Mouse (Mus musculus) thymus, postnatal 36 days (tissue): ENCODE measurements around the gene Col24a1.

Experiments
- DNase-seq, 2 experiments: peaks; one replicate each; pipeline ENCODE4 v3.0.0; 2022; ENCODE audit warnings: mixed read lengths in 2 of 2

Col24a1 gene

DNA sequence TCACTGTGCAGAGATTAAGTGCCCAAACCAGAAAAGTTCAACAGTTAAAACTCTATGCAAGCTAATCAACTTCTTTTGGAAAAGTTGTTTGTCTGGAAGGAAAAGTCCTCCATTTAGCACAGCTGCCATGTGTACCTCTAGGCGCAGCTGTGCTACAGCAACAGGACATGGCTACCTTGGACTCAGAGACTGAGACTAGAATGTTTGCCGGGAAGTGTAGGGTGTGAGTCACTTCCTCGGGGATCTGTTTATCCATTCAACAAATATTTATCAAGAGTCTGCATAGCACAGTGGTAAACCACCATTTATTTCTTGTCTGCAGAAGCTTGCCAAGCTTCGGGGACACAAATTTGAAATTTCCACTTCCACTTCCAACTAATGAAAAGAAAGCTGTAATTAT lies 178.8 kb downstream of the Col24a1 start:
- DNase-seq = no peak

DNA sequence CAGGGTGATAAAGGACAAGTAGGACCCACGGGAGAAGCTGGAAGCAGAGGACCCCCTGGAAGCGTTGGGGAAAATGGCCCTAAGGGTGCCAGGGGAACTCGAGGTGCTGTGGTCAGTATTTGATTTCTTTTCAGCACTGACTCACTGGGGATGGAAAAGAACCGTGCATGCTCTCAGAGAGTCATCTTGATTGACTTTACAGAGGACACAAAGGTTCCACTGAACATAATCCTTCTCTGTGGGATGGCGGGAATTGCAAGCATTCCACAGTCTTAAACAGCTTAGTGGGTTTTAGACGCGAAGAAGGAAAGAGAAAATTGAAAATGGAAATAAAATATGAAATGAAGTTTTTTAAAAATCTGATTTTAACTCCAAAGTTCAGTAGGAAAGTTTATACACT lies 181.9 kb downstream of the Col24a1 start:
- DNase-seq = no peak

DNA sequence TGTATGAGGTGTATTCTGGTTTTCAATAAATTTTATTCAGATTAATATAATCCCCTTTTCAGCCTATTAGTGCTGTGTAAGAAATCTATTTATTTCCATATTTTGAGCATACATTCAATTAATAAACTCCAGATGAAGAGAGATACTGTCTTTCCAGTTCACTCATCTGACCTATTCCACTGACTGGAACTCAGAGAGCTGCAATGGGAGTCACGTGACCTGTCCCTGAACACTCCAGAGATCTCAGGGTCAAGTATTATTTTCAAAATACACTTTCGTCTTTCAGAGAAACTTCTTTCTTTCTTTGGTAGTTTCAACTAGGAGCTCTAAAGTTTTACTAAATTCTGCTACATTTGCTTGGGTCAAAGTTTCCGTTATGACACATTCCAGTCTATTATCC lies 184.4 kb downstream of the Col24a1 start:
- DNase-seq = no peak

DNA sequence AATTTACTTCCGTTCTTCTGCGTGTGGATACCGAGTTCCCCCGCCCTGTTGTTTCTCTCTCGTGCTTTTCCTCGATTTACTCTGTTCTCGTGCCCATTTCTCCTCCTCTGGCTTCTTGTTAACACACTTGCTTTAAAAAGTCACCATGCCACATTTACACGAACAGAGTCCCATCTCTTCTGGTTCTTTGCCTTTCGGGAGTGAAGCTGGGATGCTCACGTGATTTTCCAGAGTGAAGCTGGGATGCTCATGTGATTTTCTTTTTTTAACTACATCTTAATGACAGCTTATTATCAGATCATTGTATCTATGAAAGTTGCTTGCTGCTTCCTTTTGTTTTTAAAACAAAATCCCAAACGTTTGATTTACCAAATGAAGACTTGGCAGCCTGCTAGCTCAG lies 184.8 kb downstream of the Col24a1 start:
- DNase-seq = no peak

DNA sequence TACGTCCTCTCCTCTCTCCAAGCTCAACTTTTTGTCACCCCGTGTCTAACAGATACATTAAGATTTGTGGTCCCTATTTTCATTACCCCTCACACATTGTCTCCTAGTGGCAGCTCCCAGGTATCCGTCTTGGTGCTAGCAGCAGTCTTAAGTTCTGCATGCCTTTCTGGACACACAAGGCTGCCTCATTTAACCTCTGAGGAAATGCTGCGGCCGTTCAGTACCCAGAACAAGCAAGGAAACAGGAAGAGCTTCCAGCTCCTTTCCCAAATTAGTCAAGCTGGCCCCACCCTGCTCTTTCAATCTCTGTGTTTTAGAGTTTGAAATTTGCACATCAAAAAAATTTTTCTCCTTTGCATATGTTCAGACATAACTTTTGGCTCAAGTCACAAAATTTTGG lies 186.2 kb downstream of the Col24a1 start:
- DNase-seq = no peak

DNA sequence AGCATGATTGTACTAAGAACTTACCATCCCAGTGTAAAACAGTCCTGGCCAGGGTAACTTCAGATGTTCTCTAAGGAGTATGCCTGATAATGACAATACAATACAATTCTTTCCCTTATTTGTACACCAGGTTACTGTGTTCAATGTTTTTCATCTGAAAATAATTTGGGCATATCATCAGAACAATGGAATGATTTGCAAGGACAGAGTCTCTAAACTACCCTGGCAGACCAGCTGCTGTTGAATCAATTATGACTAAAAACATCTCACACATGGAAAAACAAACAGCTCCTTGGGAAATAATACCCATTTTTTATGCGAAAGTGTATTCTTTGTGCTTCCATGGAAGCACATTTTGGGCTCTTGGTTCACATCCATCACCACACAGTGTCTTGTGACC lies 198.0 kb downstream of the Col24a1 start:
- no peak for DNase-seq

DNA sequence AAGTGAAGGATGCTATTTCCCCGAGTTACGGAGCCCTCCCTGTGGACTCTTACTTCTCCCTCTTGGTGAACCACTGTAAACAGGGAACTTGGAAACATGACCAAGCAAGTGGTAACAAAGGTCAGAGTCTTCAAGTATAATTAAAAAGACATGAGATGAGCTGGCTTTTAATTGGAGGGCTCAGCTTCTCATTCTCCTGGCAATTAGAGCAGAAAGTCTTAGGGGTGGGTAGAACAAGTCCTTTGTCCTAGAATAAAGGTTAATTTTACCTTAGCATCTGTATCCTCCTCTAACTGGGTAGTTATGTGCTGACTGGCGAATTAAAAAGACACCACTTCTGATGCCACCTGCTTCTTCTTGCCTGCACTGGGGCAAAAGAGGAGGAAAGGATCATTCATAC lies 199.1 kb downstream of the Col24a1 start:
- DNase-seq = no peak

DNA sequence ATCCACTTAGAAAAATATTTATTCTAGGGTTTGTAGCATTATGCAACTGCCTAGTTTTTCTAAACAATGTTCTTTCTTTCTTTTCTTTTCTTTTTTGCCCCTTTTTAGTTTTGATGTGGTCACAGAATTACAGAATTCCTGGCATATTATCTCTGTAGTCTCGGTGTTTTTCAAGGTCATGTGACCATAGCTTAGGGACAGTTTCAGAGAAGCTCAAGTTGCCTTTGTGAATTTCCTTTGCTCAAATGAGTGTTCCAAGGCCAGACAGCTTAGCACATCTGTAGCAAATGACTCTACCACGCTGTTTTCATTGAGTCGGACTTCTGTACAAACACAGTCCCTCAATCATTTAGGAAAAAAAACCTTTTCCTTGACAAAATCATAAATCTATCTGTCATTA lies 205.9 kb downstream of the Col24a1 start:
- no peak for DNase-seq

DNA sequence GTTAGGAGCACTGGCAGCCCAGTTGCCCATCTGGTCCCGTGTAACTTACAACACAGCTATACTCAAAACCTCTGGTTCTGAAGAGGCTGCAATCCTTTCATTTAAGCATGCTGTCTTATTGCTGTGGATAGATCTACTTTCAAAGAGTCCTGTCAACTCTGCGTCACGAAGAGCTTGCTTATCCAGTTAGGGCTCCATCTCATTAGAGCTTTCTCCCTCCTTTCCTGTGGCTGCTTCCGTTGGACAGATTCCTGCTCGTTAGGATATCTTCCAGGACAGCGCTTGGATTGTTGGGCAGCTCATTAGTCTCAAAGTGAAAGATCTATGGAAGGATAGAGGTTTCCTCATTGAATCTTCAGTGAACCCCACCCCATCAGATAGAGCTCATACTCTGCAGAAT lies 206.6 kb downstream of the Col24a1 start:
- DNase-seq = no peak

DNA sequence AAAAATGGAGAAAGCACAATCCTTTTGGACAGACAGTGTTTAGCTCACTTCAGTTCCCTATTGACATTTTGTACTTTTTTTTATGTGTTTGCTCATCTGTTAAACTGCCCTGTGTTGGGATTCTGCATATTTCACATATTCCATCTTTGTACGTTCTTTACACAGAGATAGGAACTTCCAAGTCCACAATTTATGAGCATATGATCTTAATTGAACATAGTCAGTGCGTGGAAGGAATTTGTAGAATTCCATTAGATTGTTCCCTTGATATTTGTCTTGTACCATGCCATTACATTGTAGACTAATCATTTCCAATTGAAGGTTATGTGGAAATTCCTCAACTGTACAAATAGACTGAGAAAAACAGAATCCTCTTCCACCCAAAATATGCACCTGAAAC lies 212.6 kb downstream of the Col24a1 start:
- no peak for DNase-seq

DNA sequence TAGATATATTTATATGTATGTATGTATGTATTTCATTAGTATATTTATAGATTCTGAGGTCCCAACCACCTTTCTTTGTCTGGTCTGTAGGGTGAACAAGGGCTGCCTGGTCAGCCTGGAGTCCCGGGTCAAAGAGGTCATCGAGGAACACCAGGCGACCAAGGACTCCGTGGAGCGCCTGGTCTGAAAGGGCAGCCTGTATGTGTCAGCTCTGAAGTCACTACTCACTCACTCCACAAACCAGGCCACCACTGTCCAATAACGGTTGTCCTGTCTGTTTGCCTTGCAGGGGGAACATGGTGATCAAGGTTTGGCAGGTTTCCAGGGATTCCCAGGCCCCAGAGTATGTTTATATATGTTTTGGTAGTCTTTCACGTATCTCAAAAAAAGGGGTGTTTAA lies 216.3 kb downstream of the Col24a1 start:
- no peak for DNase-seq

DNA sequence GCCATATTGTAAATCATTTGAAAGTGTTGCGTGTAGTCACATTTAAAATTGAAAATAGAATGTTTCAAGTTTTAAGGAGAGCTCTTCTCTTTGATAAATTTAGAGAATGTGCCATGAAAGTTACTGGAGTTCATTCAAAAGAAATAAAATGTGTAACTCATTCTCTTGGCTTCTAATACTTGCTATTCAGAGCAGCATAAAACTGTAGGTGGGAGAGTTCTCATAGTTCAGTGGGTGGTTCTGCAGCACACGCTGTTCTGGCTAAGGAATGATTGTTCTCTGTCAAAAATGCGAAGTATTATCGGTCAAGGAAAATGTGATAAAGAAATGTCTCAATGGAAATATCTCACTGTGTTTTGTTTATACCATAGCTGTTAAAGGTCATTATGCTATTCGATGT lies 221.9 kb downstream of the Col24a1 start:
- DNase-seq = no peak

DNA sequence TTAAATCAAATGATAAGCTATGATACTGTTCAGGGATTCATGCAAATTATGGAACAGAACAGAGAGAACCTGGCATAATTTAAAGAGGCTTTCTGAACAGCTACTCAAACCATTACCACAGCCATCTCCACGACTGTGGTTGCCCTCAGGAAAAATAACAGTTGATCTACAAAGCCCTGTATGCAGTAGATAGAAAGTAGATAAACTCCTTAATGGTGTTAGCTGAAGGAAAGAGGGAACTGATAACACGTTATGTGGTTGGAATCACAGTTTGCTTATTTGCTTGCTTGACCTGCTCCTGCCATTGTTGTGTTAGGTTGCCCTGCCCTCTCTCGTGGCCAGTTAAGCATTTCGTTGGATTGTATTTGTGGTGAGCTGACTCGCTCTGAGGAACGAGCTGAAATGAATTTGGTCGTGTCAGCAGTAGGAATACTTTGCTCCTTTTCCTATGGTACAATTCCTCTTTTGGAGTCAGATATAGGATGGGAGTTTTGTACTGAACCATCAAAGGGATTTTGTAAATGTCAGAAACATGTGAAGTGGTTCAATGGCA lies 229.3 kb downstream of the Col24a1 start:
- no peak for DNase-seq

DNA sequence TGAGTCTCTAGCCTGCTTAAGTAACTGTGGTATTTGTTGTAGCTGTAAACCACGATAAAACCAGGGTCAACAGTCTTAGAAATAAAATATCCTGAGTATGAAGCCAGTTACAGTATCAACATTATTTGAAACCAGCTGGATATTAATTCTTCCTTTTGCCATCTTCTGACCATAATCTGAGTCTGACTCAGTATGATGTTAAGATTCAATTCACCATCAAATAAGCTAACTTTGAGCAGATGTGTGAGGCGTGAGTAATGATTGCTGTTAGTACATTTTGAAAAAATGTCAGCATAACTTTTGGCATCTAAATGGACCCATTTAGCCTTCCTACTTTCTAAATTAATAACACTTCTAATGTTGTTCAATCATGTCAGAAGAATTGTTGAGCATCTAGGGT lies 230.0 kb downstream of the Col24a1 start:
- no peak for DNase-seq

DNA sequence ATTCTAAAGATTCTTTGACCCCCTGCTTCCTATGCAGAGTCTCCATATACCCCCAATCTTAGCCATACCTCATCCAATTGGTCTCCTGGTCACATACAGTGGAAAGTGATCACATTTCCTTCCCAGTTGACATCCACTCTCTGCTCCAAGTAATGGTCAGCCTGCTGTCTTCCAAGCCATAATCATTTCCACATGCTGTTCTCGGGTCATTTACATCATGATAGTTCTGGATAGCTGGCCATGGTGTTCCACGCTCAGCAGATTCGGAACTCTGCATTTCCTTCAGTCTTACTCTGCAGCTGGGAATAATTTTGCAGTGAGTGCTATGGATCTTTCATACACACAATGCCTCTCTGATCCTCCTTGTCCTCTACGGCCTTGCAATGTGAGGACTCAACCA lies 233.0 kb downstream of the Col24a1 start:
- no peak for DNase-seq

DNA sequence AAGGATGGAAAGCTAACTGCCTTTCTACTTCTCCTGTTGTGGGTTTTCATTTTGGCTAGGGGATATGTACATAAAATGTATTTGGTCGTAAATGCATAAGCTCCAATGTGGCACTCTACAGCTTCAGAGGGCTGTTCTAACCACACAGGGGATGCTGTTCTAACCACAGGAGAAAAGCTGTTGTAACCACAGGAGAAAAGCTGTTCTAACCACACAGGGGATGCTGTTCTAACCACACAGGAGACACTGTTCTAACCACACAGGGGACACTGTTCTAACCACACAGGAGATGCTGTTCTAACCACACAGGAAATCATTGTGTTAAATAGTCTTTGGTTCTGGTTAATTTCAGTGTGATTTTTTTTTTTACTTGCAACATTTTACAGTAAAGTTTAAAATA lies 245.6 kb downstream of the Col24a1 start:
- DNase-seq = no peak

DNA sequence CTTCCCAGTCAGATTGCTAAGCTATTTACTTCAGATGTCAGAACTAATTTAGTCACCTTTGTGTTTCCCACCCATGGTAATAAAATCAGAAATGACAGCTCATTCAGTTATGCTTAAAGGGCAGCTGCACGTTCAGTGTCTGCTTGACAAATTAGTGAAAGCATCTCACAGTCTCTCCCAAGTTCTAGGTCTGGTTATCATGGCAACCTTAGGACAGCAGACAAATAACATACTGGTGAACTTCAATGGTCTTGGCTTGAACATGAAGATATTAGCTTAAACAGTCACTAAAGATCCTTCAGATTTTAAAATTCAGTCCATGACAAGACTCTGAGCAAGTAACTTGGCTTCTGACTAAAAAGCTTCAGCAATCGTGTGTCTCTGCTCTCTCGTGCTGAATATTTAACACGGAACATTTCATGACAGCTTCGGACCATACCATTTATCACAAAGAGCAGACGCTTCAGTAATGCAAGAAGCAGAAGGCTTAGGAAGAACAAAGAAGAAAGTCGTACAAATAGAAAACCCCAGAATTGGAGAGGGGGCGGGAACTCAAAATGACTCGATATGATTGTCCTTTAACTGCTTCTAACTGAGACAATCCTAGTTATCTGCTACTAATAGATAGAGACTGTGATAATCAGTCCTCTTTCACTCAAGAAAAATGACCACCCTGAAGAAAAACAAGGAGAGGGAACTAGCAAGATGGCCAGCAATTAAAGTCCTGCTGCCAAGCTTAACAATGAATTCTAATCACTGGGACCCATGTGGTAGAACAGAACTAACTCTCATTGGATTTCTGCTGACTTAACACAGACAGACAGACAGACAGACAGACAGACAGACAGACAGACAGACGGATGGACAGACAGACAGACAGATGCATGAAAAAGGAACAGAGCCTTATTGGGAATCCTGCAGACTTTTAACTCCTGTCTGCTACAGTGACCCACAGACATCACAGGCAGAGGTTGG lies 256.5 kb downstream of the Col24a1 start:
- DNase-seq = no peak

DNA sequence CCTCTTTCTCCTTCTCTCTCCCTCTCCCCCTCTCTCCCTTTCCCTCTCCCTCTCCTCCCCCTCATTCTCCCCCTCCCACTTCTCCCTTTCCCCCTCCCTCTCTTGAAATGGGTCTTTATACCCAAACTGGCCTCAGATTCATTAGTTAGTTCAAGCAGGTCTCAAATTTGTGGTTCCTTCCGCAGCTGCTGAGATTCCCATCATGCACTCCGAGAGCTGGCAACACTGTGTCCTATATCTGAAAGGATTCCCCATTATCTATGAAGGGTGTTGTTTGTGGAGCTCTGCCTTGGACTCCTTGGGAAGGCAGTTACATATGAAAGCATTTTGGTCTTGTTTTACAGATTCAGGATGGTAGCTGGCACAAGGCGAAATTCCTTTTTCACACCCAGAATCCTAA lies 257.9 kb downstream of the Col24a1 start:
- no peak for DNase-seq

DNA sequence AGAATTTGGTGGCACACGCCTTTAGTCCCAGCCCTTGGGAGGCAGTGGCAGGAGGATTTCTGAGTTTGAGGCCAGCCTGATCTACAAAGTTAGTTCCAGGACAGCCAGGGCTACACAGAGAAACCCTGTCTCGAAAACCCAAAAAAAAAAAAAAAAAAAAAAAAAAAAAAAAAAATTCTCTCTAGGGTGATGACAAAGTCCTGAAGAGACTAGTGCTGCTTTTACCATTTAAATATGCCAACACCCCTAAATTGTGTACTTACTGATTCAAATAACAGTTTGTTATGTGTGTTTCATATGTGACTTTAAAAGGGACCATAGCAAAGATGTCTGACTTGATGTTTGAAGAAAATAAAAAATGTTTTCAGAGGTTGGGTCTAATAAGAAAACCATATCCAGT lies 262.1 kb downstream of the Col24a1 start:
- no peak for DNase-seq

DNA sequence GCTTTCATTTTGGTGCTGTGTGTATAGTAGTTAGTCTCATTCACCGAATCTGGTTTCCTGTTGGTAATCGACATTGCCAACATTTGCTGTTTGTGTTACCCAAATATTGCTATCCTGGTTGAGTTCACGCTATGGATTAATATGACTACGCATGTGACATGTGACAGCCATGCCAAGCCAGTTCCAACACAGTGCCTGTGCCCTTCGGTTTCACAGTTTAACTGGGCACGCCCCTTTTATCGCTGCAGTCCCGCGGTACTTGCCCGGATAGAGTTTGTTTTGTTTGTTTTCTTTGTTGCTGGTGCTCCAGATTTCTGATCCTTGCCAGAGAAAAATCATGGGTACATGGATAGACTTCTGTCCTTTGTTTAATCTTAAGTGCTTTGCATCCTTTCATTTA lies 263.9 kb downstream of the Col24a1 start:
- DNase-seq = no peak

DNA sequence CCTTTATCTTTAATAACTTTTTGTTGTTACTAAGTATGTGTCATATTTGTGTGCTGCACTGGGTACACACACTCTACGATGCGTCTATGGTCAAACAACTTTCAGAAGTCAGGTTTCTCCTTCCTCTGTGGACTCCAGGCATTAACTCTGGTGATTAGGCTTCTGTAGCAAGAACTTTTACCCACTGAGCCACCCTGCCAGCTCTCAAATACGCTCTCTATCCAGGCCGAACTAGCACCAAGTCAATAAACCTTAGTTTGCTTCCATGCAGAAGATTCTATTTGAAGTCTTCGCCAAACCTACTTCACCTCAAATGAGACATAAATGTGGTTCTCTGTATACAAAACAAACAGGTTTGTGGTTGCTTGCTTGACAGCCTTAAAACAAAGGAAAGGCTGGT lies 267.4 kb downstream of the Col24a1 start:
- DNase-seq = no peak

DNA sequence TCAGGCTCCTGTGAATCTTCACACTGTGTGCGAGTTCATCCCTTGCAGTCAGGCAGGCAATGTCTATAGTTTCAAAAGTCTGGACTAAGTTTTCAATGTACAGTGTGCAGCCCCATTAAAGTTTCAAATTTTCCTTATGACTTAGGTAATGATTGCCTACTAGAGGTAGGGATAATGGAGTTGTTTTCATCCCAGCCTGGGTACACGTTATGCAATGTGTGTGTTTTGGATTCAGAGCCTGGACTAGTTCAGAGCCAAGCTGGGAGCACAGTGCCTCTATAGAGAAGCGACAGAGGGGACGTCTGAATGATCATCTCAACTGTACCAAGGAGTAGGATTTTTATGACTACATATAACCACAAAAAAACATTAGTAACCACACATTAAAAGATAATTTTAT lies 267.8 kb downstream of the Col24a1 start:
- no peak for DNase-seq

DNA sequence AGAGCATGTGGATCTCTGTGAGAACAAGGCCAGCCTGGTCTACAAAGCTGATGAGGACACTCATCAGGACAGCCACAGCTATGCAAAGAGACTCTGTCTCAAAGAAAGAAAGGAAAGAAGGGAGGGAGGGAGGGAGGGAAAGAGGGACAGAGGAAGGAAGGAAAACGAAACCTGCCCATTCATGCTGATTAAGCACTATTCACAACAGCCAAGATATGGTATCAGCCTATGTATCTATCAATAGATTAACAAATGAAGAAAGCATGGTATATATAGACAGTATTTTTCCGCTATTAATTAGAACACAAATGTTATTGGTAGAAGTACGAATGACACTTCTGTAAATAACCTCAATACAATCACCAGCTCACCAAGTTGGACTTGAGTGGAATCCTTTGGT lies 282.2 kb downstream of the Col24a1 start:
- no peak for DNase-seq

DNA sequence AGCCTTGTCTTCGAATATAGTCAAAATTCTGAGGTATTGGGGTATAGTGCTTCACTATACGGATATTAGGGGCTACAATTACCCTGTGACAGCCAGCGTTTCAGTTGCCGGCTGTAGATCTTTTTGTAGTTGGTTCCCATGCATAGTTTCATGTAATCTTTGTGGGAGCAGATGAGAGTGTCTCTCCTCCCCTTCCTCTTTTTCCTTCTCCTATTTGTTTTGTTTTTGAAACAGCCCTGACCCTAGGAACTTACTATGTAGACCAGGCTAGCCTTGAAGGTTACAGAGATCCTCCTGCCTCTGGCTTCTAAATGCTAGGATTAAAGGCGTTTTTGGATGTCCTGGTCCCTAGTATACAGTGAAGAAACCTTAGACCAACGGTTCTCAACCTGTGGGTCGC lies 283.1 kb downstream of the Col24a1 start:
- DNase-seq = no peak
